Mouse (Mus musculus) spleen, embryonic (tissue): Measurements from ENCODE around the gene Pcbp4.

ENCODE experiments used
- CTCF ChIA-PET: fragments of 350-600 bp; sonication (Branson Sonifier 250); formaldehyde crosslinking; loops from one replicate; lab custom pipeline; 2022; lab: Charles Lee

The Pcbp4 gene

DNA sequence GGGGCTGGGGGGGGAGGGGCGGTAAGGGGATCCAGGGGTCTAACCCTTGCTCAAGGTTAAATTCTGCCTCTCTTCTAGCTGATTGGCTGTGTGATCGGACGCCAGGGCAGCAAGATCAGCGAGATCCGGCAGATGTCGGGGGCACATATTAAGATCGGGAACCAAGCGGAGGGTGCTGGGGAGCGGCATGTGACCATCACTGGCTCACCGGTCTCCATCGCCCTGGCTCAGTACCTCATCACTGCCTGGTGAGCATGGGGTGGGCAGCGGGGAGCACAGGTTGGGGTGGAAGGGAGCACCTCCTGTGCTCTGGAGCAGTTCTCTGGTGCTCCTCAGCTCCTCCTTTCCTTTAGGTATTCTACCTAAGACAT, 9.3 kb downstream of the Pcbp4 start:
- CTCF ChIA-PET: no interaction called here

- CTCF ChIA-PET: no interaction called here
These were observed 10.3 kb downstream of the Pcbp4 start for GRCm38 (mm10) chr9:106463122-106464063.

DNA sequence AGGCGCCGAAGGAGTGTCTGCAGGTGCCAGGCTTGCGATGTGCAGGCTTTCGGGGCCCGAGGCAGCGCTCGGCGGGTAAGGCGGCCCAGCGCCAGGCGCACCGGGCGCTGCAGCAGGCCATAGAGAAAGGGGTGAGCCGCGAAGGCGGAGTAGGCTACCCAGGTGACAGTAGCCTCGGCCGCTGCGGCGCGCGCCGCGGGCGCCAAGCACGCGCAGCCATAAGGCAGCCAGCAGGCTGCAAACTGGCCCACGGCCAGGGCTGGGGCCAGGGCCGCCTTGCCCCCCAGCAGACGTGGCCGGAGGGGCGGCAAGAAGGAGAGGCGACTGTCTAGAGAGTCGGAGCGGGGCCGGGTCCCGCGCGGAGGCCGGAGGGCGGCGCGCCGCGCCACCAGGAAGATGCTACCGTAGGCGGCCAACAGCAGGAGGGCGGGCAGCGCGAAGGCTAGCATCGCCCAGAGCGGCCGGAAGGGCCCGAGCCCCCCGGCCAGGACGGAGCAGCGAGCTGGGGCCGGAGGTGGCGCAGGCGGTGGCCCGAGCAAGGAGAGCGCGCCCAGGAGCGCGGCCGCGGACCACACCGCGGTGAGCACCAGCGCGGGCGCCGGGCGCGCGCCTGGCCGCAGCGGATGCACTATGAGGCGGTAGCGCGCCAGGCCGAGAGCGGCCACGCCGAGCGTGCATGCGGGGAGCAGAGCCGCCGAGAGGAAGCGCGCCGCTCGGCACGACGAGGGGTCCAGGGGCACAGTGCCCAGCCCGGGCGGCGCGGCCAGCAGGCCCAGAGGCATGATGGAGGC, 11.9 kb downstream of the Pcbp4 start:
- CTCF ChIA-PET: no interaction called here

DNA sequence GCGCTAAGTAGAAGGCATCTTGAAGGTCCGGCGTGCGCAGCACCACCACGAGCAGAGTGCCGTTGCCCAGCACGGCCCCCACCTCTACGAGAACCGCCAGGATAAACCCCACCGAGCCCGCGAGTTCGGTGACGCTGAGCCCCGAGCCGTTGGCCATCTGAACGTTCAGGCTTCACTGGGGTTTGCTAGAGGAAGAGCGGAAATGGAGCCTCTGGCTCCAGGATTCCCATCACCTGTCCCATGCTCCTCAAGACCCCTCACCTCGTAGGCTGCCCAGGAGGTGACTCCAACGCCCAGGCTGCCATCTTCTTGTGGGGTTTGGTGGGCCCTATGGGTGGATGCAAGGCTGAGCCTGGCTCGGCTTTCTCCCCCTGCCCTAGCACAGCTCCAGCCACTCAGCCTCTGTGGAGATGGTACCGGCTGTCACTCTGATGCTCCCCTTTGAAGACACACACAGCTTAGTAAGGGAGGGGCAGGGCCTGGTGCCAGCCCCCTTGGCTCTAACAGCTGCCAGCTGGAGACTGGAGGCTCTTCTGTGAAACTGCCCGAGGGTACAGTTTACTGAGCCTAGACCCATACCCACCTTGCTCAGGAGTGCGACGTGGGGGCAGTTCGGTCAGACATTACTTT, 12.6 kb downstream of the Pcbp4 start, which contains the start of gene Gpr62:
Gpr62 (minus strand) TSS at position 368 of the 630 bp plus-strand sequence.
- CTCF ChIA-PET: no interaction called here

- CTCF ChIA-PET: no interaction called here
These were observed 13.6 kb downstream of the Pcbp4 start for GRCm38 (mm10) chr9:106466721-106467120.

DNA sequence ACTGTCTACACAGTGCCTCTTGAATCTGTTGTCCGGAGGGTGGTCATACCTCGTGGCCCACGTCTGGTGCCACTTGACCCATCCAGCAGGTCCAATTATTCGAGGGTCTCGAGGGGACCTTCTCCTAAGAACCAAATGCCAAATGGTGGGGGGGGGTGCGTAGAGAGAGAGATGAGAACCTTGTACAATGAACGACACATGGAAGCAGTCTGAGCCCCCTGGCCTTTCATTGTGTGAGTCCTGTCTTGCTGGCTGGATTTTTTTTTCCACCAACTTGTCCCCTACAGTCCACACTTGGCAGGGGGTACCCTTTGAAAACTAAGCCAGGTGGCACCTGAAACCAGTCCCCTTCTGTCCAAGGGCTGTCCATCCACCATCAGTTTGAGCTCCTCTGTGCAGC, 14.7 kb downstream of the Pcbp4 start:
- CTCF ChIA-PET: interaction anchor here (0.6 kb wide), 2 partner anchors 29 to 79 kb away, joined by 3 read pairs; no protein-coding TSS in a partner anchor

DNA sequence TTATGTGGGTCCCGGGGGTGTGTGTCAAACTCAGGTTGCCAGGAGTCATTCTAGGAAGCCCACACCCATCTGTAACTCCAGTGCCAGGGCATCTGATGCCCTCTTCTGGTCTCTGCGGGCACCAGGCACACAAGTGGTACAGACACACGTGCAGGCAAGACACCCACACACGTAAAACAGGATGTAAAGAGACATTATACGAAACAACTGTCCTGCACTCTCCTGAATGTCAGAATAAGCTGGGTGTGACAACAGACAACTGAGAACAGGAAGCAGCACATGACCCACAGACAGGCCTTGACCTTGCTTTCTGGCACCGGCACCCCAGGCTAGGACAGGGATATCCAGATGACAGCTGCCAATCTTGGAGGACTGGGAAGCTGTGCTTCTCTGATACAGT, 16.2 kb downstream of the Pcbp4 start:
- CTCF ChIA-PET: no interaction called here

DNA sequence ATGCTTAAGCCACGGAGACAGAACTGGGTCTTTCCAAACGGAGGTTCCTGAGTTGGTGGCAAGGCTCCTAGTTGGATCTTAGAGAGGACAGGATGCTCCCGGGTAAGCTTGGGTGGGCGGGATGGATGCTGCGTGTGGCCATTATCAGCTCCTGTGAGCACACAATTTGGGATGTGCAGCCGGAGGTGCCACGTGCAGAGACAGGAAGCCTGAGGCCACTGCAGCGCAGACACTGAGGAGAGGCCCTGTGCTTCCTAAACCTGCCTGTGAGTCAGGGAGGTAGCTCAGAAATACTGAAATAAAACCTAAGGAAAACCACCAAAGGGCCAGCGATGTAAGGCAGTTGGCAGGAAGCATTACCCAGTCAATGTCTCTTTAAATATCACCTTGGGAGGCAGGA, 16.7 kb downstream of the Pcbp4 start:
- CTCF ChIA-PET: interaction anchor here (0.6 kb wide), 1 partner anchor 737 kb away, joined by 3 read pairs; no protein-coding TSS in a partner anchor

- CTCF ChIA-PET: no interaction called here
These were observed 18.1 kb downstream of the Pcbp4 start for GRCm38 (mm10) chr9:106470991-106471750.

DNA sequence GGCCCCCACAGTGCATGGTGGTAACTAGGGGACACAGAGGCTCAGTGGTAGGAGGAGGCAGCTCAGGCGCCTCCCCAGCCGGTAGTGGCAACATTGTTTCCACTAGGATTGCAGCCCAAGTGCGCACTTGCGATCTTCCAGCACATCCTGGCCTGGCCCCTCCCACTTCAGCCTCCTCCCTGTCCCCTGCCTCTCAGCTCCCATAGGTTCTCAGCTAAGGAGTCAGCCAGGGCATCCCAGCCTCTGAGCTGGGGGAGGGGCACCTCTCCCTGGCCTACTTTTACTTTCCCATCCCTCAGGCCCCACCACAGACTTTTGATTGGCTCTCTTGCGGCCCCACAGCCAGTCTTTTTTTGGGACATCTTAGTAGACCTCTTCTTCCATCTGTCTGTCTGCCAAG, 18.8 kb downstream of the Pcbp4 start:
- CTCF ChIA-PET: no interaction called here

GRCm38 (mm10) chr9:106472321-106472720, 19.2 kb downstream of the Pcbp4 start:
- CTCF ChIA-PET: no interaction called here

DNA sequence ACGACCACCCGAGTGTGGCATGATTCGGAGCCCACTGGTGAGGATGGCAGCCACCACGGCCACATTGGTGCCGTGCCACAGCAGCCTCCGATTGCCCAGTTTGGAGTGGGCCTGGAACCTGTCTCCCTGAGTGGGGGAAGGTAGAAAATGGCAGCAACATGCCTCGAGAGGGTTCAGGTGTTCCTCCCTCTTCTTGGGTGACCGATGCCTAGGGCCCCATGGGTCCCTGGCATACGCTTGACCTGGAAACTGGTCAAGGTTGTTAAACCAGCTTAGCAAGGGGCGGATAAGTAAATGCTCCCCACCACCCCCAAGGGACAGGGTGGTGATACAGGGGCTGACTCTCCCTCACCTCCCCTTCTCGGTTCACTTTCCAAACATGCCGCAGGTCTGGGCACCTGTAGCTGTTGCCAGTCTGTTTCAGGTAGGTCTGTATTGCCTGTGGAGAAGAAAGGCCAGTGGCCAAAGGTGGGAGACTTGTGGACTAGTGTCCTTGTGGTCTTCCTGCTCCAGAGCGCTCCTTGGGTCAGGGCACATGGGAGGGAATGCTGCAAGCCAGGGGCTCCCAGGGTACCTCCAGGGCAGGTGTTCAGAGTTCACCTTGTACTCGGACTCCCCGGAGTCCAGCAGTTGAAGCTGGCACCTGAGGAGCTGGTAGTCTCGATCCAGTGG, 20.1 kb downstream of the Pcbp4 start:
- CTCF ChIA-PET: interaction anchor here (1.1 kb wide), 1 partner anchor 1075 kb away, joined by 3 read pairs; no protein-coding TSS in a partner anchor

DNA sequence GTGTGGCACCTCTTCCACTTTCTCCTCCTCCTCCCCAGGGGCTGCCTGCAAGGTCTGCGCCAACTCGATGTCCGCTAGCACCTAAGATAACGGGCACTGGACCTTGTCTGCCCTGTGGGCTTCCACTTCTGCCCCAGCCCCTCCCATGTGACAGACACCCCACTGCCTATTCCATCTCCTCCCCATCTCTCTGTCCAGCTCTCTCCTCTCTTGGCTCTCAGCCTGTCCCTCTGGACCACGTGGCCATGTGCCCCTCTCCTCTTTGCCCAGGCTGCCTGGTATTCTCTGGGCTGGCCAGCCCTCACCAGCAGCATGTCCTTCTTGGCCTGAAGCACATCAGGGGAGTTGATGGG, 20.6 kb downstream of the Pcbp4 start:
- CTCF ChIA-PET: interaction anchor here (0.6 to 1.1 kb wide), 3 partner anchors 28 to 1074 kb away, joined by 3 to 8 read pairs (median 3); no protein-coding TSS in a partner anchor

- CTCF ChIA-PET: interaction anchor here (0.6 to 1.1 kb wide), 5 partner anchors 29 to 1074 kb away, joined by 3 to 8 read pairs (median 3); no protein-coding TSS in a partner anchor
These were observed 21.4 kb downstream of the Pcbp4 start for GRCm38 (mm10) chr9:106474456-106474855.

DNA sequence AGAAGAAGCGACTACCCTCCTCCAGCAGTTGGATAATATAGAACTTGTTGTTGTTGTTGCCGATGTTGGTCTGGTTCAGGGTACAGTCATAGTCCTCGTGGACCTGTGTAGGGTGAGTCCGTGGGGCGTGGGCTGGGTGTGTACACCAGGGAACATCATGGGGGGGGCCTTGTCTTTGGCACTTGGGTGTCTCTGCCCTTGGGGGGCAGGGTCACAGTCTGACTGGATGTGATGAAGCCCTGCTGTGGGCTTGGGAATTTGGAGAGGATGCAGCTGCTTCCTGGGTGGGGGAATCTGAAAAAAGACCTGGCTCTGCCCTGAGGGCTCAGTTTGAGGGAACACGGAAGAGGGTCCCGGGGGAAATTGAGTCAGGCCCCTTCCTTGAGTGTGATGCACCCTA, 22.0 kb downstream of the Pcbp4 start:
- CTCF ChIA-PET: interaction anchor here (0.6 kb wide), 1 partner anchor 176 kb away, joined by 5 read pairs; no protein-coding TSS in a partner anchor

GRCm38 (mm10) chr9:106475663-106476001, 22.5 kb downstream of the Pcbp4 start, which contains the start of gene Rrp9:
TSS of gene Rrp9 (plus strand) at chr9:106475963.
- CTCF ChIA-PET: no interaction called here

GRCm38 (mm10) chr9:106476002-106476923, 23.2 kb downstream of the Pcbp4 start:
- CTCF ChIA-PET: interaction anchor here (0.9 to 1.6 kb wide), 4 partner anchors 28 to 55 kb away, joined by 3 to 6 read pairs (median 4); partner anchors contain the start of genes Abhd14a and Abhd14b

DNA sequence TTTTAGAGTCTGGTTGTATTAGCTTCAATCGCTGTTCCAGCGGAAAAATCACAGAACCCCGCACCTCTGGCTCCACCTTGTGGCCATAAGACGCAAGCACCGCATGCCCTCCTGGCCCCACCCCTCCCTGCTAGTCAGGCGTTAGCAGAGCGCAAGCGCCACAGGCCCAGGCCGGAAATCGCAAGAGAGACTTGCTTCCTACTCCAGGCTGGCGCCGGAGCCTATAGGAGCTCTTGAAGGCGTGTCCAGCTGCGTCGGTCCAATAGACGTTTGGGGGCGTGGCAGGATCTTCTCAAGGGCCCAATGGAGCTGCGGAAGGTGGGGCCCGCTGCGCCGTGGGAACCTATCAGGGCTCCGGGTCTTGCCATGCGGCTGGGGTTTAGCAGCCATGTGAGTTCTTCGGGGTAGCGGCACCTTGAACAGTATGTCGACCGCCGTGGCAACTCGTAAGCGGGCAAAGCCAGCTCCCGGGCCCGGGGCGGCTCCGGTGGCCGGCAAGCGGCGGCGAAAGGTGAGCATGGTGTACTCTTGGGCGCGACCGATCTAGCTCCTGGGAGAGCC, 23.9 kb downstream of the Pcbp4 start, which contains the start of gene Parp3:
Parp3 (minus strand) TSS at position 26 of the 561 bp plus-strand sequence.
- CTCF ChIA-PET: interaction anchor here (0.5 to 1.6 kb wide), 6 partner anchors 29 to 1096 kb away, joined by 3 to 12 read pairs (median 4); partner anchors contain the start of genes Abhd14a and Abhd14b
